Mouse (Mus musculus) 3T3-L1 (cell line): ENCODE measurements at regions not wholly inside any gene's neighbourhood (a gene's known extent, or its start where the extent isn't known, plus 50 kb on each side); places are given as distances from the start of the nearest gene placed in this dataset.

Experiments
- DNase-seq: peaks from one replicate; pipeline ENCODE4 v3.0.0-alpha.2; 2015; ENCODE audit warnings: low read depth, low spot score

DNA sequence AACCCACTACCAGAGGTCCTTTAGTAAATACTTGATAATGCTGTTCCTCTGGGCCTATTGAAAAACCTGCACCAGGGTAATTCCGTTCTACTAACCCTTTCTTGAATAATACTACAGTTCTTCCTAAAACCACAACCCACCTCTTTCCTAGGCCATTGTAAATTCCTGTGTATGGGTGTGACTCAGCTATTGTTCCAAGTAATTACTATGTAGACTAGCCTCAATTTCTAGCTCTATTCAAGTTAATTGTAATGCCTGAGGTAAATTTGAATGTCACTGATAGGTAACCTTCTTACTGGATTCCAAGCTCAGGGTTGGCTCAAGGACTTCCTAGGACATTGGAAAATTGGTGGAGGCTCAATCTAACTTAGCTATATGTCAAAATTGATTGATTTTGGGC, 185.1 kb upstream of the Slc5a7 start:
- no peak for DNase-seq

DNA sequence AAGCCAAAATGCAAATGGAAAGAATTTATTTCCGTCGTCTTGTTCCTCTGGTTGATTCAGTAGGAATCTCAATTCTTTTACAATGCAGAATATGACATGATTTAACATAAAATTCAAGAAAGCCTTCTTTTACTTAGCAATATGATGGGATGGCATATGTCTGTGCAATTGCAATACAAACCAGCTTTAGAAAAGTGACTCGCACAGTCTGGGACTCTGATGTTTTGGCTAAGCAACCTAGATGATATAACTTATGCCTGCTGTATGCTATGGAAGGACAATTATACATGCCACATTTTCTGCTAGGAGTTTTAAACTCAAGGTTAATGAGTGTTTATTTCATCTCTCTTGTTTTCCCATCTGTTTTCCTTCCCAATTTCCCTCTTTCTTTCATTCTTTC, 141.1 kb upstream of the Slc5a7 start:
- DNase-seq = no peak

DNA sequence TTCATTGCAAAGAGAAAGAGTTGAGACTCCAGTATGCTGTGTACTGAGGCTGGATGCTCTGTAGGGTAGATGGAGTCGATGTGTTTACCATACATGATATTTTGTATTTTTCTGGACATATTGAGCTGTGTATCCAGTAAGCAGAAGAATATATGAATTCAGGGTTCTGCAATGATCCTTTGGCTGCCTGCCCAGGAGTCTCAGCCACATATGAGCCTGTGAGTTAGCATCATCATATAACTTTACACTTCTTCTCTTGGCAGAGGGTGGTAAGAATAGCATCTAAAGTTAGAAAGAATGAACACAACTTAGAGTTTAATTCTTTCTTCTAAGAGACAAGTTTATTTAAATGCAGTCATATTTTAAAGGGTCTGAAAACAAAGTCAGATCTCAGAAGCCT, 139.6 kb upstream of the Slc5a7 start:
- no peak for DNase-seq

DNA sequence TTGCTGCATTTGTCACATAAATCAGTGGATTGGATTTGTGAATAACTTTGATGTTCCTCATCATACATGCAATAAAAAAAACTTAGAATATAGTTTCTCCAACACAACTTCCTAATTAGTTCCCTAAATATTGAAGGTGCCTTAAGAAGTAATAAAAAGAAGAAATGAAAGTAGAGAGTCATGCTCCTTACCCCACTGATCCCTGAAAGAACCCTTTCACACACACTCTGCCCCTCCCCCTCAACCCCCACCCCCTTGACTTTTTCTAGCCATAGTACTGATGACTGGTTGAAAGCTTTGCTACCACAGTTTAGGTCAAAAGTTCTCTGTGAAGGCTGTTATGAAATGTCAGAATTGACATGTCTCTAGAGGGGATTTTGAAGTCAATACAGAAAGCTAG, 131.1 kb upstream of the Slc5a7 start:
- no peak for DNase-seq

DNA sequence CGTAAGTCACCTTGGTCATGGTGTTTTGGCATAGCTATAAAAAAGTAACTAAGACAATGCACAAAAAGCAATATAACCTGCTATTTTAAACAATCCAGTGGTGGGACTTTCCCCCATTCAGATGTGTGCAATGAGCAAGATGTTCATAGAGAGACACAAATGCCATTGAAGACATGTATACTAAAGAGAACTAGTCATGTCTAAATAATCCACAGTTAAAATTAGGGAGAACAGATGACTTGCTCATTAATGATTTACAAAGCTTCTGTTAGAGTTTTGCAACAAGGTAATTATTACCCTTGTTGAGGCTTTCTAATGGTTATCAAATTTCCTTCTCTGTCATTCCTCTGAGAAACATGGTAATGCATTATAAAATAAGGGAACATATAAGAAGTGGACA, 115.4 kb upstream of the Slc5a7 start:
- no peak for DNase-seq

DNA sequence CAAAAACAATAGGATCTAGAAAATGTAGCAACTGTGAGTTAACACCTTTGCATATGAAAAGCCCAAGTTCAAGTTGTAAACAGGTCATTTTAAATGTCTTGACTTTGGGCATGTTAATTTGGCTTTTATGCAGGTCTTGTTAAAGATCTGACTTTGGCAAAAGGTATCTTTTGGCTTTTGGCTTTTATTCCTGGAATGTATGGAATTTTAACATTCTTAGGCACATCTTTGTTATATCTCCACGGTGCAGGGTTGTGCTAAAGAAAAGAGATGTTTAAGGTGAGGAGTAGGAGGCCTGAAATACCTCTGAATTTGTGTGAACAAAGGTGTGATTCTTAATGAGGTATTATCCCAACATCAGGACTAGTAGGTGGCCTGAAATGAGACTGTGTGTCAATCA, 97.6 kb upstream of the Slc5a7 start:
- DNase-seq = no peak

DNA sequence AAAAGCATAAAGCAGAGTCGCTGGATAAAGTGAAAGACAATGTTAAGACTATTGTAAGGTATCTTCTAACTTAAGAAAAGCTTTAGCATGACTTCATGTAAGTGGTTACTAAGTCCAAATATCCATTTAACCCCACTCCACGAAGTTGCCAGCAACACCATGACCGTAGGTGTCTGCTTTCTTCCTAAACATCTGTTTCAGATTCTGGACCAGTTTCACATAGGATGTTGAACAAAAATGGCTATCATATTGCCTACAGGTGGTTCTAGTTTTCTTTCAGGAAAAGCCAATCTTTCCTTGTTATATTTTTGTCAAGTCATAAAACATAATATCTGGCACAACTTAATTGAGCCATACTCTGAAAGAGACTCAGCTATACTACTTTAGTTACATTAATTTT, 78.7 kb upstream of the Slc5a7 start:
- no peak for DNase-seq

DNA sequence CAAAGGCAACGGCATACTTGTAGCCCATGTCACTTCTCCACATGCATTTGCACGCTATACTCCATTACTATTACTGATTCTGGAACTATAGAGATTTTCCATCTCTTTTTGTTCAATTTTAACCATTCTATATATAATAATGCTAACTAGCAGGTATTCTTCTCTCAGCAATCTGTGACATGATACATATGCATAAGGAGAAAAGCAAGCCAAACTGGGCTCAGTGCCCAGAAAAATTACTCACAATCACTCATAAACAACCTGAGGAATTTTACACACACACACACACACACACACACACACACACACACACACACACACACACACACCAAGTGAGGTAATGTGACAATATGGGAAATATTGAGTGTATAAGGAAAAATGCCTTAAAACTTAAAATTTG, 69.8 kb upstream of the Slc5a7 start:
- peak; percentile 65 for DNase-seq

DNA sequence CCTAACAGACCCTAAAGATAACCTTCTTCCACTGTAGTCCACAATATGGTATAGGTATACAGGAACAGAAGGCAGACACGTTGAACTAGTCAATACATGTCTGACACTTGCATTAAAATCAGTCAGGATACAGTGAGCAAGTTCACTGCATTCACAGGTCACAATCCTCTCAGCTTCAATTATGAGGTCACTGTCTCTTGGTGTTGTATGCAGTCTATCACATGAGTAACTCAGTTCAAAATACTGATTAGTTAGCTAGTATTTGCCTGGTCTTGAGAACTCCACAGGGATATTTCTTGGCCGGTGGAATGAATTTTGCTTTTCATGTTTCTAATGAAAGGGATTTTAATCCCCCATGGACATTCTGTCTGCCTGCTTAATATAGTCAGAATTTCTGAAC, 69.1 kb upstream of the Slc5a7 start:
- no peak for DNase-seq

DNA sequence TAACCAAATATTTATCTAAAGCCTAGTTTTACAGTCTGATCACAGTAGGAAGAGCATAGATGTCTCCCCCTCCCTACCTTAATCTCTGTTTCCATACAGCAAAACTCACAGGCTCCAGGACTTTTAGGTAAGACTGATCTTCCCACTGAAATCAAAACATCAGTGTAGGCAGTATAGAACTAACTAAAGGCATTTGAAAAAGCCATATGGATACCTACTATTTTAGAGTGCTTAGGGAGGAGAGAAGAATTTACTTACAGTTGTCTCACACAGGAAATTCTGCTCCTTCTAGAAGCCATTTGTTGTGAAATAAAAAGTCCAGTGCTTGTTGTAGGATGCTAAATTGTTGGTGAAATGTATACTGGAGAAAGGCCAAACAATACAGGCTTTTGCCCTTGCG, 64.2 kb upstream of the Slc5a7 start:
- no peak for DNase-seq

DNA sequence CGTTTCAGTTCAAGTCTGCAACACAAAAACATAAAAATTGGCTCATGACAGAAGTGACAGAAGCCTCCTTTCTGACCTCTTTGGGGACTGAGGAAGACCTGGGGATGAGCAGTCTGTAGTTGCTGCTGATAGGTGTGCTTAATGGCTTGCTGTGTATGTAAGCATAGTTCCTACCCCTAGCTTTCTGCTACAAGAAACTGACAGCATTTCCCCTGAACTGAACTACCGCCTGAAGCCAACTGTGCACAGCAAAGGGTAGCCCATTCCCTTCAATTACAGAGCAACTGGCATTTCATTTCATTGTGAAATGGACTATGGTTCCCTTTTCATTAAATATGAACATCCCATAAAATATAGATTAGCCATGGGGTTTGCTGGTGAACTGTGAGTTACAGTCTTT, 54.2 kb upstream of the Slc5a7 start:
- DNase-seq = no peak

DNA sequence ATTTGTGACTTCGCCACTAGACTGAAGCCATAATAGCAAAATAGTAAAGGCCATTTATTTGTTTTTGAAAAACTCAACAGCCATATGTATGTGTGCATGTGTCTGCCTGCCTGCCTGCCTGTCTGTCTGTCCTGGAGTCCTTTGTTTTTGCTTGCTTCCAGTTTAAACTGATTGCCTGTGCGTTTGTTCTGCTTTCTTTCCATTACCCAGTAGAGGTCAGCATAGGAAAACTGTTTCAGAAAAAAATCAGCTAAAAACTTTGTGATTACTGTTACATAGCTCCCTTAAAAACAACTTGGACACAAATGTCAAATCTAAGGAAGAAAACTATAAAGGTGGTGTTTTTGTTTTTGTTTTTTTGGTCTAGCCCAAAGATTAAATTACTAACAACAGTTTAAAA, 52.0 kb upstream of the Slc5a7 start:
- peak; percentile 47 for DNase-seq
